Mouse (Mus musculus) cerebellum, adult 9-10 months (tissue): ENCODE measurements around the gene Ankrd11.
"Not testable (repeated sequence)": the region's sequence is repeated elsewhere in the genome, so short reads cannot be mapped to it uniquely, and the experiment has no call there.

ENCODE experiments used
- DNase-seq: peaks from one replicate; pipeline ENCODE4 v3.0.0; 2022

Gene Ankrd11

DNA sequence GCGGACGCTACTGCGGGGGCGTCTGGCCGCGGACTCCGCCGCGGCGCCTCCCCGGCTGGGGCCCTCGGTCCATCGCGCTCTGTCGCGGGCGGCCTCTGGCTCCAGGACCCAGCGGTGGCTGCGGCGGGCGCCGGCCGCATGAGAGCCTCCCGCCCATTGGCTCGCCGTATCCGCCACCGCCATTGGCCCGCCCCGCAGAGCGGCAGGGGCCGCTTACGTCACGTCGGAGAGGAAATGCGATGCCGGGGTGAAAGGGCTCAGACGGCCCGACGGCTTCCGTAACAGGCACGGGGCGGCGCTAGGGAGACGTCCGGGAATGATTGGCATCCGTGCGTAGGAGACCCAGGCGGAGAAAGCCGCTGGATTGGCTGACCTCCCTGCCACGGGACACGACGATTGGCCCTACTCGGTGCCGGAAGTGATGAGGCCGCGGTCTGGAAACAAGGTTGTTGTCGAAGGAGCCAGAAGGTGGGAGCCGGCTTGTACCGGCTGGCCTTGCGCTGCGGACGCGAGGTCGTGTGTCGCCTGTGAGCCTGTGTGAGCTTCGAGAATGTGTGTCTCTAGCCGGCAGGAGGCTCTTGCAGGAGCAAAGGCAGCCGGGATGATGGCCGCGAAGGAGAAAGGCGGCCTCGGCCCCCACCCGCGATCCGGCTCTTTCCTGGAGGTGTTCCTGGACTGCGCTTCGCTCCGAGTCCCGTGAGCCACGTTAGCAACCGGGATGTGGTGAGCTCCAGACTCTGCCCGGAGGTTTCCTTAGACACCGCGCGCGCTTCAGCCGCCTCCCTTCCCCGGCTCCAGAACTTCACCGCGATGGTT, at the start of gene Ankrd11:
Gene Ankrd11 (minus strand): TSS at position 120 of the 816 bp plus-strand sequence.
- DNase-seq, result peak; percentile 100

DNA sequence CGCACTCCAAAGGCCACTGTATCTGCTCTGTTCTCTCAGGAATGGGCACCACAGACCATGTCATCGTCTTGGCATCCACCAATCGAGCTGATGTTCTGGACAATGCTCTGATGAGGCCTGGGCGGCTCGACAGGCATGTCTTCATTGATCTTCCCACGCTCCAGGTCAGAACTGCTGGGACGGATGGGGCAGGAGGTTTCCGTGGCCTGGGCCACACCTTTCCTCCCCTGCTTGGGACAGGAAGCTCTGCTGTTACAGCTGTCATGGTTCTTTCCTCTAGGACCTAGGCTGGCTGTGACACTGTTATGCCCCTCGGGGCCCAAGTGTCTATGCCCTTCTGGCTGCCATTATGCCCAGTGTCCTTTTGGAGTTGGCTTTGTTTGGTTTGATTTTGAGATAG, 45.2 kb upstream of the Ankrd11 start:
- no peak for DNase-seq

DNA sequence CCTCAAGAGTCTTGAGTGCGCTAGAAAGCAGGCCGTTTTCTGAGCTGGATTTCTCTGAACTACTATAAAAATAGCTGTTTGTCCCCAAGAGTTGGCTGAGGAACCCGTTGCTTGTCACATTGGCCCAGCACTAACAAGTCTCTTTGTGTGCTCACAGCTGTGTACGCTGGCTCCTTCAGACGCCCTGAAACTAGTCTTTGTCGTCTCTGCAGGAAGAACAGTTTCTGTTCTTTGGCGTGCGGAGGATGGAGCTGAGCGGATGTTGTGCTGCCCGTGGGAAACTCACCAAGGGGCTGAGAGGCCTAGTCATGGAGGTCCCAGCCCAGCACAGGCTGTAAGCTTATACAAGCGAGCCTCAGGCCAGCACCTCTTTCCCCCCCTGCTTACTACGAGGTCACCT, 41.5 kb upstream of the Ankrd11 start:
- no peak for DNase-seq

DNA sequence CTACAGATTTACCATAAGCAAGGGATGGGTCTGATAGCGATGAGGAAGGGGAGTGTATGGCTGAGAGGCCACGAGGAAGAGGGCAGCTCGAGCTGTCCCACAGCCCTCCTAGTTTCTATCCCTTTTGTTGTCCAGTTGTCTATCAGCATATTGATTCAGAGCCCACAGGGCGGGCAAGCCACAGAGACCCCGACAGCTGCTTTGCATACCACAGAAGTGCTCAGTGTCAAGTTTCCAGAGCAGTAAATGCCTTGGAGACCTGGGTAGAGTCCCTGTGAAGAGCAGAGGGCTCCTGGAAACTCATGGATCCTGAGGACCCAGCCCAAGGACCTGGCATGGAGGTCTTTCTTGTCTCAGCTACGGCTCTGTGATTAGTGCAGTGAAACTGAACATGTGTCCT, 40.9 kb upstream of the Ankrd11 start:
- DNase-seq, result no peak

DNA sequence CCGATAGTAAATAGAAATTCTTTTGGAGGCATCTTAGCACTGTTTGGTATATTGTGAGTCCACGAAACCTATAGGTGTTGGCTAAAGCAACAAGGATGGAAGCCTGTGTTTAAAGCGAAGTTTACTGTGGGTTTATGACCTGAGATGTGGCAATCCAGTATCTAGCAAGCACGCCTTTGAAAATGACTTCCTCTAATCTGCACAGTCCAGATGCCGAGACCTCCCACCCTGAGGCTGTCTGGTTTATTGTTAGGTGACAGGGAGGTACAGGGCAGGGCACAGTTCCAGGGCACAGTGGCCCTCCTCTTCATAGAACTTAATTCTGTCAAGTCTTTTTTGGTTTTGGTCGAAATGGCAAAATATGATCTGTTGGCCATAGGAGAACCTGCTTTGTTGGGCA, 35.1 kb upstream of the Ankrd11 start:
- no peak for DNase-seq

DNA sequence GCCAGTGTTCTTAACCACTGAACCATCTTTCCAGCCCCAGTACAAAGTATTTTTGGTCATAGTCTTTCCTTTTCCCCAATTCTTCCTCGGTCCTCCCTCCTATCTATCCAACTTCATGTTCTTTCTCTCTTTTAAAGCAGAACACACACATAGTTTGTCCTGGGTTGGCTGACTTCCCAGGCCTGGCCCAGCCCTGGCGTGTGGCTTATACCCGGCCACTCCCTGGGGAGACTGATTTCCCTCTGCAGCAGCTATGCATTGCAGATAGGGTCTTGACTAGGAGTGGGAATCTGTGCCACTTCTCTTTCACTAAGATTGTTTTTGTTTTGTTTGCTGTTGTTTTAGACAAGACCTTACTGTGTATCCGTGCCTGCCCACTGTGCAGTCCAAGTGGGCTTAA, 29.1 kb upstream of the Ankrd11 start:
- no peak for DNase-seq

DNA sequence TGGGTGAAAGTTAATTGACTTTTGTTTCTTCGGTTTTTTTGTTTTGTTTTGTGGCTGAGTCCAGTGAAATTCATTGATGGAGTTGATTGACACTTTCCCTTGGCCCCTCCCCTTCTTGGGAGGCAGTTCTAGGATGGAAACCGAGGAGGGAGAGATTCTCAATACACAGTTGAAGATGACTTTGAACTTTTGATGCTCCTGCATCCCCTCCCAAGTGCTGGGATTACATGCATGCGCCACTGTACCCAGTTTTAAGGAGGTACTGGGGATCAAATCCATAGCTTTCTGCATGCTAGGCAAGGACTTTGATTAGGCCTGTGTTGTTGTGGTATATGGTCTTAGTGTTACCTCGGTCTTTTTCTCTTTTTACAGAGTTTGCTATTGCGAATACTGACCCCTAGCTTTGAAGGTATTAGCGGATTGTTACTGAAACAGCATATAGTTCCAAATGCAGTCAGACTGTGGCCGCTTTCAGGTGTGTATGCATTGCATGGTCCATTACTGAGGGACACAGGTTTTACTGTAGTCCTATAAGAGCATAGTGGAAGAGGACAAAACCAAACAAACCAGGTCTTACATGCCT, 24.1 kb upstream of the Ankrd11 start:
- DNase-seq, result peak; percentile 31

DNA sequence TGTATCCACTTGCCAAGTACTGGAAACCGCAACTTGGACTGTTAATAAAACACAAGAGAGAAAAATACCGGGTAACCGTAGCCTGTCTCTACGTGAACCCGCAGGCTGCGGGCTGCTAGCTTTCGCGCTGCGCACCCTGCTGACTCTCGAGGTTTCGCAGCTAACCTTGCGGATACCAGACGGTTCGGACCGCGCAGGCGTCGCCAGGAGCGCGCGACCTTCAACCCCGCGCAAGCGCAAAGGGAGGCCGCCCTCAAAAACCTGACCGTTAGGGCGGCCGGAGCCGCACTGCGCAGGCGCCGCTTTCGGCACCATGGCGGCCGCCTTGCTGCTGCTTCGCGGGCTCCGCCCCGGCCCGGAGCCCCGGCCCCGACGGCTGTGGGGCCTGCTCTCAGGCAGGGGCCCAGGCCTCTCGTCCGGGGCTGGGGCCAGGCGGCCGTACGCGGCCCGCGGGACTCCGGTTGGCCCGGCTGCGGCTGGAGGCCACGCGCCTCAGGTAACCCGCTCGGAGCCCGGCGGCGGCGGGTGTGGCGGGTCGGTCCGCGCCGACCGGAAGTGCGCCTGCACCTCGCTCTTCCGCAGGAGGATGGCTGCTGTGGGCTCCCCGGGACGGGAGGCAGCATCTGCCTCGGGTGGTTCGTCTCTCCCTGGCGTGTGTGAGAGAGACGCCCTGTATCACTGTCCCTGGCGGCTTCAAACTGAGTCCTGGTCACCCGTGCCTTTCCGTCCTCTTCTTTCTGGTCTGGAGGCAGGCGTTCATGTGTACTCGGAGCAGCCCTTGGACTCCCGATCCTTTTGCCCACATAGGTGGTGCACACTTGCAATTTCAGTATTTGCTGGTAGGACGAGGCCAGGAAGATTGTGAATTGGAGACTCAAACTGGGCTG, 23.4 kb upstream of the Ankrd11 start:
- DNase-seq, result peak; percentile 92

DNA sequence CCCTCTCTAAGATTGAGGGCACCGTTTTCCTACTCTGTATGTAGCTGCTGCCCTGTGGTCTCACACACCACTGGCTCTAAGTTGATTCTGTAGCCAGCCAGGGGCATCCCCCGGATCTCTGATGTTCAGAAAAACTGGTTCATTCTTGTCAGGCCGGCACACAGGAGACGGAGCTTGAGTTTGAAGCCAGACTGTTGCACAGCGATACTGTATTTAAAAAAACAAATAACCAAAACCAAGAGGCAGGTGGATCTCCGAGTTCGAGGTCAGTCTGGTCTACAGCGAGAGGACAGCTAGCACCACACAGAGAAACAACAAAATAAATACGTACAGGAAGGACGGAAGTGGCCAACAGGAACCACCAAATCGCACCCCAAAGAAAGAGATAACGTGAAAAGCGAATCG, 22.7 kb upstream of the Ankrd11 start:
- DNase-seq, result no peak

DNA sequence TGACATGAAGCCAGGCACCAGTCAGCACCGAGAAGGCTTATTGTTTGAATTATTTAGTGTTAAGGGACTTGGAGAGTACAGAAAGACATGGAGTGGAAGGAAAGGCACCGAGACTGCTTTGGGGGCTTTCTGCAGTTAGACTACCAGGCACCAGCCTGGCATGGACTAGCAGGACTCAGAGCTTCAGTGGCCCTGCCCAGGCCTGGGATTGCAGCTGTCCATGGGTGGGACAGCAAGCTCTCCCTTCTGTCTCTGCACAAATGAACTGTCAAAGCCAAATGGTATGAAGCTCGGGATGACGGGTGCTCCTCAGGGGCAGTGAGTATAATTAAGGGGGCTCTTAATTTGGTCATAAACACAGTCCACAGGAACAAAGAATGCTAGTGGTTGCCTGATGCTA, 22.0 kb upstream of the Ankrd11 start:
- DNase-seq, result no peak

DNA sequence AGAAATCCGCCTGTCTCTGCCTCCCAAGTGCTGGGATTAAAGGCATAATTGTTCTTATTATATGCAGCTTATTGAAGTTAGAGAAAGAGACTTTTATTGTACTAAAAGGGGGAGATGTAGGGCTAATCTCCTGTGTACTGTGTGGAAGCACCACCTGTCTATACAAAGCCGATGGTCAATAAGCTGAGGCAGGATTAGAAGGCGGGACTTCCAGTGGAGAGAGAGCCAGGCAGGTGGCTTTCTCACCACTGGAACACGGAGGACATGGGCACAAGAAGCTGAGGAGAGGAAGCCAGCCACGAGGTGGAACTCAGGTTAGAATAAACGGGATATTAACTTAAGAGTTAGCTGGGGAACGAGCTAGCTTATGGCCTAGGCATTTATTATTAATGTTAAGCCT, 20.6 kb upstream of the Ankrd11 start, which contains the start of gene Spg7:
Gene Spg7 (plus strand): TSS at position 222 of the 400 bp plus-strand sequence.
- DNase-seq, result no peak

DNA sequence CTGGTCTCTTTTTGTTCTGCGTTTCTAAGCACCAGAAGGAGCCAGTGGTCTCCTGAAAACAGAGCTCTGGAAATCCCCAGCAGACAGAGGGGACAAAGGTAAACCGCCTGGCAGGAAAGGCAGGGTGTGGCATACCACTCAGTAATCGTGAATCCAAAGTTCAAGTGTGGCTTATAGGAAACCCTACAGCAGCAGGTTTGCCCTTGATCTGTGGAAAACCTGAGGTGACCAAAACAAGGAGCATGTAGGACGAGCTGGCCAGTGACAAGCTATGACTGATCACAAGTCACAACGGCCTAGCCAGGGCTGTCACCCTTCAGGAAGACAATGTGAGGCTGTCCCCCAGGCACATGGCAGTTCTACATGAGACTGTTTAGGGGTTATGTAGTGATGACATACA, 9.4 kb upstream of the Ankrd11 start:
- DNase-seq, result no peak

DNA sequence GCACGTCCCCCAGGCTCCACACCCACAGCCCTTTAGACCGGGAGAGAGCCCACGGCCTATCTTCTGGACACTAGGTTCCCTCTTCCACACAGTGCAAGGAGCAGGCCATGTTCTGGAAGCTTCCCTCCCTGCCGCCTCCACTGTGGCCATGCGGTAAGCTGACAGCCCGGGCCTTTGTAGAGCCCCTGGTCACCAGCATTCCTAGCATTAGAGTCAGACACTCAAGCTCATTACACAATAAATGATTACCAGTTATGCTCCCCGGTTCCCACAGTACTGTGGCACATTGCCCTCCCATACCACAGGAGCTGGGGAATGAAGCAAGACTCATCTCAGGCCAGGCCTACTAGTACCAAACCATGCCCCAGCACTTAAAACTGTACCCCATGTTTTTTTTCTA, 6.3 kb upstream of the Ankrd11 start:
- no peak for DNase-seq

DNA sequence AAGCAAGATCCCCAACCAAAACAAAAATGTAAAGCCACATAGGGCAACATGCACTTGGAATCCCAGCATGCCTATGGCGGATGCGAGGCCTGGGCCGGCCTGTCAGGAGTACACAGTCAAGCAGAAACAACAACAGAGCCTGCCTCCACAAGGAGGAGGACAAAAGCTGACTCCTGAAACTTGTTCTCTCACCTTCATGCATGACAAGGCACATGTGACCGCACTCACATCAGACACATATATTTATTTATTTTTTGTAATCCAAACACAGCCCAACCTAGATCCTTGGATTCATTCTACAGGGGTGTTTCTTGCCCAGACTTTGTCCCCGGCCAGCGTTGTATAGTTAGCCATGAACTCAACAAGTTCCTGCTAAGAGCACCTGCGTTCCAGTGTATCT, 5.8 kb upstream of the Ankrd11 start:
- no peak for DNase-seq

DNA sequence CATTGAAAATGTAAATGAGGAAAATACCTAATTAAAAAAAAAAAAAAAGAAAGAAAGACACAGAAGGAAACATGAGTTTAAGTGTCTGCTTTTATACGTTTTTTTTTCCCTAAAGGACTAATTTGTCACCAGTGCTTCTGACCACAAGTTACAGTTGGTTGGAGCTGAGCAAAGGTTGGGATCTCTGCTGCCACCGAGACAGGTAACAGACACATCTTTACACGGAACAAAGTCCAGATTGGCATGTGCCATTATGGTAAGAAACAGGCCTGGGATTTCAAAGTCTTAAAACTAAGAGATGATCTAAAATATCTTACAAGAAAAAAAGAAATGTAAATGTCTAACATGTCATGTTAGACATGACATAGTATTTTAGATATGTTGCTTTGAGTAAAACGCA, 4.6 kb upstream of the Ankrd11 start:
- DNase-seq, result no peak

DNA sequence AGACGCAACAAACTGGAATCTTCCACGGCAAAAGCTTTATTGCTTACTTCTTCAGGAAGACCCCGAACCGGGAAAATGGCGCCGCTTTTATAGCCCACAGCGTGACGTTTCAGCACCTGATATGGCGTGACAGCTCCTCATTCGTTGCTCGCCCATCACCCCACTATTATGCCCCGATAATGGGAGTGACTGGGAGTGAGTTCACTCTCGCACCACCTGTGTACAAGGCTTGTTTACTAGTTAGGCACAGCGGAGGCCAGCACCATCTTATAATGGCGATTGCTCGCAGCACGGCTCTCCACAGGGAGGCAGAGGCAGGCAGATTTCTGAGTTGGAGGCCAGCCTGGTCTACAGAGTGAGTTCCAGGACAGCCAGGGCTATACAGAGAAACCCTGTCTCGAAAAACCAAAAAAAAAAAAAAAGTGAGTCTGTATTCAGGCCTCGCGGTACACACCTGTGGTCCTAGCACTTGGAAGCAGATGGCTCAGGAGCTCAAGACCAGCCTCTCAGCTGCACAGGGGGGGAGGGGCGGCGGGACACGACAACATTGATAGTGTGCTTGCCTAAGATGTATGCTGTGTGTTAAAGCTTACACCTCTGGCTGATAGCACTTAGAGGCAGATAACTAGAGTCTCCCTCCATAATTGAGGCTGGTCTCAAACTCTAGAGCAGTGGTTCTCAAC, 2.8 kb upstream of the Ankrd11 start:
- not testable (repeated sequence) for DNase-seq

DNA sequence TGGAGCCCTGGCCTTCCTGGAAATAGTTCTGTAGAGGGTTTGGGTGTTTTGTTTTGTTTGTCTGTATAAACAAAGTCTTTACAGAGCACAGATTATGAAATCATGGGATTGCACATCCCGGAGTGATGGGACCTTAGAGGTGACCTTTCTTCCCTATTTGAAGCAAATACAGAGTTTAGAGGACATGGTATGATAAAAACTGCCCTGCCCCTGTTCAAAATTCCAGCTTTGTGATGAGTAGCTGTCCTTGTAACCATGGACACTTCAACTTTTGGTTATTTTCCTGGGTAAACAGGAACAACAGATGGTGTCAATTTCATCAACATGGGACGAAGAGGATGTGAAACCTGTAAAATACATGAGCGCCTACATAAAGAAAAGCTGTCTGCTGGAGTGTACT, 1.9 kb upstream of the Ankrd11 start:
- no peak for DNase-seq

DNA sequence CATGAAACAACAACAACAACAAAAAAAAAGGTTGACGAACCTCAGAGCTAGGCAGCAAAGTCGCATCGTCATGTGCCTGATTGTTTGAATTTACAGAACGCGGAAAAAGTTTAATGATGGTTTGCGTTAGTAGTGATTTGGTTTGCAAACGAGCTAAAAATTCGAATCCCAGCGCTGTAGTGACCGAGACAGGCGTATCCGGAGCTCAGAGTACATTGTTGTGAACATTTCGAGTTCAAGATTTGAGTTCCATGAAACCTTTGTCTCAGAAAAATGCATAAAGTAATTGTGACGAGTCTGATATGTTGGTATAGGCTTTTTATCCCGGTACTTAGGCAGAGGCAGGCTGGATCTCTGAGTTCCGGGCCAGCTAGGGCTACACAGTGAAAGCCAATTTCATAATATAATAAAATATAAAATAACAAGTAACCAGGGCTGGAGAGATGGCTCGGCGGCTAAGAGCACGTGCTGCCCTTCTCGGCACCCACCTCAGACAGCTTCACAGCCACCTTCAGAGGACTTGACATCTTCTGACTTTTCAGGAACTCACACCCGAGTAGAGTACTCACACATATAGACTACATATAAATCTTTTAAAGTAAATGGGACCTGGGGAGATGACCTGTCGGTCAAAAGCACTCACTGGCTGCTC, 1.0 kb upstream of the Ankrd11 start:
- no peak for DNase-seq

DNA sequence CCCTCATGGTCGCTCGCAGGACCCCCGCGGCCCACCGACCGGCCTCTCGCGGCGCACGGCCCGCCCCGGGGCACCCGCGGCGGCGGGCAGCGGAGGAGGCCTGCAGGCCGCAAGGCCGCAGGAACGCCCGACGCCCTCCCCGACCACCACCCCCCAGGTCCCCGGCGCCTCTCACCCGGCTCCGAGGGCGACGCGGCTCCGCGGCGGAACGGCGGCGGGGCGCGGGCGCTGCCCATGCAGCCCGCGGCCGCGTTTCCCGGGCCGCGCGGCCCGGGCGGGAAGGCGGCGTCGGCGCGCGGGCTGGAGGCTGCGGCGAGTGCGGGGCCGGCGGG, 337 bp downstream of the Ankrd11 start:
- no peak for DNase-seq

DNA sequence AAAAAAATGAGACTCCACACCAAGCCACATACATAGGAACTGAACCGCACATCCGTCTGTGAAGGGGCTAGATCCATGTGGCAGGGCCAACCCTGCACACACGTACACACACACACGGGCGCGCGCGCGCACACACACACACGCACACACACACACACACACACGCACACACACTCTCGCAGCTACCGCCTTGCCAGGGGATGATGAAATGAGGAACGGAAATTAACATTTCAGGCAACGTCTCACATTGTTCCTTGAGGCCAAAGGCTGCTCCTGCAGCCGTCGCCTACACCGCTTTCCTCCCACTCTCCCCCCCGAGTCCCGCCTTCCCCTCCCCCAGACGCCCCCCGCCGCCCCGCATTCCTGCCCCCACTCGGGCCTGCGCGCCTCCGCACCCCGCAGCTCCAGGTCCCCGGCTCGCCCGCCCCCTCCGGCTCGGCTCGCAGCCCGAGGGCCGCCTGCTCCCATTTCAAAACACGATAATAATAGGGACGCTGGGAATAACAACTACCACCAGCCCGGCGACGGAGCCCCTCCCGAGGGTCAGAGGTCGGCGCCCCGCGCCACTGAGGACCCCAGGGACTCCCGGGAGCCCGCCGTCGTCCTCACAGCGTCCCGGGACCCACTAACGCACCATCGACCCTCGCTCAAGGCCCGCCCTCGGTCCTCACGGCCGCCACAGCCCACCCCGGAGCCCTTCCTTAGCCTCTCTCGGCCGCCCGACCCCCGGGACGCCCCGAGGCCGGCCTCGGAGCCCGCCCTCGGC, 886 bp downstream of the Ankrd11 start:
- DNase-seq, result peak; percentile 64

DNA sequence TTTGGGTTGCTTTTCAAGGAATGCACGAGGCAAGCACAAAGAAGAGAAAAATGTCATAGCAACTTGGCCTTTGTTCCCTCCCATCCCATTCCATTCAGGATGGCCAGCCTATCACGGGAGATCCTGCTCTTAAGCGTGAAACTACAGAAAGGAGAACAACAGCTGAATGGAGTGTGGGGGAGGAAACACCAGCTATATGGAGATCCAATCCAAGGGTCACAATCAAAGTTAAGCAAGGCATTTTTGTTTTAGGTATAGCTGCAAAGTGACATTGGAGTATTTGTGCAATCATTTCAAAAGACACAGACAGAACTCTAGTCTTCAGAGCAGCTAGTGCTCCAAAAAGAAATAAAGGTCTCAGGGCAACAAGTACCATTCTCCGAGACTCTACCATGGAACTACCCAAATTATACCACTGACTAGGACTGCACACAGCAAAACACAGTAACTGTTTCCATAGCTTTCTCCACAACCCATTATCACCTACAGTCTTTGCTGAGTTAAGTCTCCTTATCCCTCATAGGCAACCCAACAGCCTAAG, 1.9 kb downstream of the Ankrd11 start:
- DNase-seq, result no peak
